11 mouse cellular contexts compared by ENCODE assay signal in the genomic region with DNA sequence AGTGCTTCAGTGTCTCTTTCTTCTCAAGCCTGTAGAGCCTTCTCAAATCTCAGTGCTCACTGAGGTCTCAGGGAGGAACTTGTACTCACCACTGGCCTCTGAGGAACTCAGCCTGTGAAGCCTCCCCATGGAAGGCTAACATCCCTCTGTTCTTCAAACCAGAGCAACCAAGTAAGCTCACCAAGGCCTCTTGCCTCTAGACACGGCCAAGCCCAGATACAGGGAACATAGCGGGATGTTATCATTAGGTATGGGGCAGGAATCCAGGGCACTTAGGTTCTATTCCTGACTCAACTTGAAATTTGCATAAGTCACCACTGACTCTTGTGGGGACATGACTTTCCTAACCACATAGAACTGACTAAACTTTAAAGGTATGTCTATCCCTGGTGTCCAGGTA.
"Had no signal": no experiment of that assay in that cellular context is flagged by ENCODE, and none has a peak within 500 bp of the region (broad histone marks: within the 10 kb centered on the region; RNA-seq: fewer than 3 reads in every experiment).

No protein-coding gene starts in this region.

- ATAC-seq: lung, postnatal 0 days; midbrain, embryonic 13.5 days had no signal

- H3K4me3 ChIP-seq: liver, embryonic 15.5 days; midbrain, embryonic 13.5 days had no signal

- H3K36me3 ChIP-seq: liver, embryonic 15.5 days; midbrain, embryonic 13.5 days had no signal

- H3K27ac ChIP-seq: kidney, postnatal 0 days; liver, embryonic 15.5 days; midbrain, embryonic 13.5 days; stomach, postnatal 0 days had no signal

- H3K4me1 ChIP-seq: liver, embryonic 15.5 days; midbrain, embryonic 13.5 days had no signal

- H3K9ac ChIP-seq: liver, embryonic 15.5 days; midbrain, embryonic 13.5 days had no signal

- DNase-seq: kidney, postnatal 4 days; left cerebral cortex, postnatal 4 days; lung, adult 2 months; lung, postnatal 36 days; right cerebral cortex, adult 18-20 months had no signal

- H3K4me2 ChIP-seq: liver, embryonic 11.5 days; liver, embryonic 15.5 days; midbrain, embryonic 13.5 days had no signal

- H3K27me3 ChIP-seq: liver, embryonic 15.5 days; midbrain, embryonic 13.5 days had no signal

- H3K9me3 ChIP-seq: liver, embryonic 15.5 days; midbrain, embryonic 13.5 days had no signal
